Mouse (Mus musculus) intestine, embryonic 15.5 days (tissue): ENCODE measurements around the gene Dhx34. TPM values are rescaled to one million over a fixed set of nuclear protein-coding genes. Genes with fewer than 3 reads are reported as not detected.

Experiments used
- ATAC-seq: fragments of 200-750 bp; cut with Nextera tagmentation; 2 replicates; pipeline ENCODE4 v1.8.0; 2017; ENCODE audit warnings: moderate TSS enrichment, moderate library complexity
- H3K27ac ChIP-seq: fragments of 300-500 bp; sonication (generic); 2 replicates; pipeline ENCODE4 v1.5.1; 2015; ENCODE audit warnings: mild to moderate bottlenecking, inconsistent platforms
- H3K27me3 ChIP-seq: fragments of 300-500 bp; sonication (generic); replicated peaks from 2 replicates; pipeline ENCODE4 v1.6.1; 2015; ENCODE audit warnings: inconsistent platforms
- H3K36me3 ChIP-seq: fragments of 300-500 bp; sonication (generic); 2 replicates; pipeline ENCODE4 v1.6.1; 2015; ENCODE audit warnings: inconsistent platforms
- H3K4me1 ChIP-seq: fragments of 300-500 bp; sonication (generic); replicated peaks from 2 replicates; pipeline ENCODE4 v1.6.1; 2015; ENCODE audit warnings: inconsistent platforms
- H3K4me2 ChIP-seq: fragments of 300-500 bp; sonication (generic); replicated peaks from 2 replicates; pipeline ENCODE4 v1.6.1; 2015; ENCODE audit warnings: mild to moderate bottlenecking, inconsistent platforms
- H3K4me3 ChIP-seq: fragments of 300-500 bp; sonication (generic); replicated peaks from 2 replicates; pipeline ENCODE4 v1.5.1; 2015; ENCODE audit warnings: inconsistent platforms
- H3K9ac ChIP-seq: fragments of 300-500 bp; sonication (generic); 2 replicates; pipeline ENCODE4 v1.6.1; 2015; ENCODE audit warnings: inconsistent platforms
- H3K9me3 ChIP-seq: fragments of 300-500 bp; sonication (generic); 2 replicates; pipeline ENCODE4 v1.6.1; 2016; ENCODE audit warnings: inconsistent platforms
- WGBS: fragments of 180-500 bp; shearing (Covaris S2); methylation state at CpG from one replicate; pipeline ENCODE4 v1.1.7; 2015; 5-methylcytosine and 5-hydroxymethylcytosine counted together
- polyA plus RNA-seq: library from polyadenylated mRNA; unstranded; fragments of >200 nt; fragmentation: Nextera tagmentation; extraction: Ambion mirVana; gene quantifications from 2 replicates; pipeline ENCODE4 v1.2.1, GENCODE M21; 2015

Dhx34 gene
- polyA plus RNA-seq, 1 experiment from 2014 or later: 21.8 TPM

DNA sequence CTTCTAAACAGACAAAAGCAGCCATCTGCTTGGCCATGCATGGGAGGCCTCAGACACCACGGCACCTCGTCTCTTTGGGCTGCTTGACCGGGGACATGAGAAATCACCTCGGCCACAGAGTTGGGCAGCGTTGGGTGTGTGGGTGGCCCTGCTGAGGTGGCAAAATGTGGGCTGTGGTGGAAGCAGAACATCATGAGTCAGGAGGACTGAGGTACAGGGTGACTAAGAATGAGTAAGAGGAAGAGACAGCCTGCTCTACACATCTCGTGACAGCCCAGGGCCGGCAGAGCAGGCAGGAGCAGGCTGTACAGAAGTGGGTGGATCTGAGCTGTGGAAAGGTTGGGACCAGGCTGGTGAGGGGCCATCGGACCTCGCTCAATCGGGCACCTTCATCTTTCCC, 14.3 kb downstream of the Dhx34 start:
- WGBS: 86% methylated on average over 10 of the region's 10 CpGs

DNA sequence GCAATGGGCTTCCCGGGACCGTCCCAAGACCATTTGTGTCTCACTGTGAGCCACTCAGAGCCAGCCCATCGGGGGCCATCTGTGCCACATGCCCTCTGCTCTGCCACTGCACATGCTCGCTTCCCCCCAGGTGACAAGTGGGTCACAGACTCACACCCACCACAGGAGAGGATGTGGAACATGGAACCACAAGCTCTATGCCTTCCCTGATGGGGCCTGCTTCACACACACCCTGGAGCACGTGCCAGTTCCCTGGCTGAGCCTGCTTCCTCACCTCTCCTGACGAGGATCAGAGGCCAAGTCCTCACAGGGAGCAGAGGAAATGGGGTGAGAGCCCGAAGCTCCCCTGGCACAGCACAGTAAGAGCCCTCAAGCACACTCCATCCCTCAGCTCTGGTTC, 14.8 kb downstream of the Dhx34 start:
- H3K36me3 ChIP-seq: peaks cover 20% of the 10 kb centered on the region
- no peak for ATAC-seq
- no peak overlapping the region for H3K4me3 ChIP-seq
- H3K27me3 ChIP-seq: no peaks in the 10 kb centered on the region
- no peak overlapping the region for H3K4me2 ChIP-seq
- H3K9ac ChIP-seq: no peak overlapping the region
- H3K4me1 ChIP-seq: 0 out of 2 replicates have a peak, but pooled peaks cover 3% of the 10 kb centered on the region
- WGBS: 83% methylated on average over 7 of the region's 7 CpGs
- H3K27ac ChIP-seq: no peak overlapping the region
- no peaks in the 10 kb centered on the region for H3K9me3 ChIP-seq

More for the DNA sequence above, 14.3 kb downstream of the Dhx34 start:
- H3K27me3 ChIP-seq: no peaks in the 10 kb centered on the region
- 0 out of 2 replicates have a peak, but pooled peaks cover 3% of the 10 kb centered on the region for H3K4me1 ChIP-seq
- H3K9ac ChIP-seq: no peak overlapping the region
- ATAC-seq: no peak
- no peaks in the 10 kb centered on the region for H3K9me3 ChIP-seq
- H3K4me3 ChIP-seq: no peak overlapping the region
- no peak overlapping the region for H3K4me2 ChIP-seq
- H3K27ac ChIP-seq: no peak overlapping the region
- H3K36me3 ChIP-seq: peaks cover 19% of the 10 kb centered on the region

DNA sequence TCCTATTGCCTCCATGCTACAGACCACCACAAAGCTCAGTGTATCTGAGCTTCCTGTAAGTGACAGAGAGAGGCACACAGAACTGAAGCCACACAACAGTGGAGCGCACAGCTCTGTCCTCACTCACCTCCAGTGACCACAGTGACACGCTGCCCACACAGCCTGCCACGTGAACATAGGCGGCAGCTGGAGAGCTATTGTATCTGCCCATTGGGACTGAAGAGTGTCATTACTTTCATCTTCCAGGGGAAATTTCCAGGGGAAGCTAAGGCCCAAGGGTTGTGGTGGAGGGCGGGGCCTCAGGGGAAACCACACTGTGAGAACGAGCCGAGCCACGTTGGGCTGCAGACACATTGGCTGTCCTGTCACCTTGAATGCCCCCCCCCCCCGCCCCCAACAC, 17.0 kb downstream of the Dhx34 start:
- 80% methylated on average over 8 of the region's 9 CpGs for WGBS
- Histone ChIP-seq H3K4me1 (0 out of 2 replicates have a peak, but pooled peaks cover 3% of the 10 kb centered on the region), H3K9me3 (no peaks in the 10 kb centered on the region), H3K36me3 (peaks cover 27% of the 10 kb centered on the region), H3K9ac (no peak overlapping the region), H3K4me3 (no peak overlapping the region), H3K4me2 (no peak overlapping the region), H3K27me3 (no peaks in the 10 kb centered on the region), H3K27ac (no peak overlapping the region)
- no peak for ATAC-seq

GRCm38 (mm10) chr7:16203505-16203903, 18.3 kb downstream of the Dhx34 start:
- WGBS: 89% methylated on average over 13 of the region's 13 CpGs
- ATAC-seq: peak; percentile 11; the same call in 1 of the 2 replicates
- Histone ChIP-seq H3K9ac (no peak overlapping the region), H3K36me3 (peaks cover 29% of the 10 kb centered on the region), H3K9me3 (no peaks in the 10 kb centered on the region), H3K4me3 (no peak overlapping the region), H3K27me3 (no peaks in the 10 kb centered on the region), H3K4me1 (no peaks in the 10 kb centered on the region), H3K4me2 (no peak overlapping the region), H3K27ac (0 out of 2 replicates have a peak overlapping the region, but pooled peaks have one; percentile 28)

DNA sequence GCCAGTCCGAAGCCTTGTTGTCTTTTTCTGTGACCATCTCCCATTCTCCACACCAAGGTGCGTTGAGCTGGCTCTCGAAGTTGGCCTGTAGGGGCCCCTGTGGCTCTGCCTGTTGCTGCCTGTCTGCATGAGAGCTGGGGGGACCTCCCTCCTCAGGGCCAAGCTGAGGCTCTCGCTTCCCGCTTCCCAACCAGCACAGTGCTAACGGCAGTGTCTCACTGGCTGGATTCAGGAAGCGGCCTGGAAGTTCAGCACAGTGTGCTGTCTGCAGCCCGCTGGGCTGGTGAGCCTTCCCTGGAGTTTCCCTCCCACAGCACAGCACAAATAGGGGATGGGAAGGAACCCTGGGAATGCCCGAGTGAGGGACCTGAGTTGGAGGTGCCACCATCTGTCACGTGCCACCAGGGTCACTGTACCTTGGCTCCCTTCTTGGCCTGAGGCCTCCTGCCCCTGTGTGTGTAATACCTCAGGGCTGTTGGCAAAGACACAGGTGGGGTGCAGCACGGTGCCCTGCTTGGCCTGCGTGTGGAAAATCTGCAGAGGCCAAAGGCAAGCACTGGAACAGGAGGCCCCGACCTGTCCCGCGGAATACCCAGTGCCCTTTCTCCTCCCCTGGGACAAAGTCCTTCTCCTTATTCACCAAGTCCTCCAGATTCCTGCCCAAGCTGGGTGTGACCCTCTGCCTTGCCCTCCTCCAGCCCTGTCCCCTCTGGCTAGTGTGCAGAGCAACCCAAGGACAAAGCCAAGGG, 18.9 kb downstream of the Dhx34 start:
- WGBS: 75% methylated on average over 15 of the region's 15 CpGs
- Histone ChIP-seq H3K27me3 (no peaks in the 10 kb centered on the region), H3K4me3 (no peak overlapping the region), H3K4me1 (no peaks in the 10 kb centered on the region), H3K36me3 (peaks cover 32% of the 10 kb centered on the region), H3K27ac (peak overlapping the region; percentile 28; the same call in 1 of the 2 replicates), H3K4me2 (no peak overlapping the region), H3K9me3 (no peaks in the 10 kb centered on the region), H3K9ac (no peak overlapping the region)
- peak; percentile 57 for ATAC-seq

DNA sequence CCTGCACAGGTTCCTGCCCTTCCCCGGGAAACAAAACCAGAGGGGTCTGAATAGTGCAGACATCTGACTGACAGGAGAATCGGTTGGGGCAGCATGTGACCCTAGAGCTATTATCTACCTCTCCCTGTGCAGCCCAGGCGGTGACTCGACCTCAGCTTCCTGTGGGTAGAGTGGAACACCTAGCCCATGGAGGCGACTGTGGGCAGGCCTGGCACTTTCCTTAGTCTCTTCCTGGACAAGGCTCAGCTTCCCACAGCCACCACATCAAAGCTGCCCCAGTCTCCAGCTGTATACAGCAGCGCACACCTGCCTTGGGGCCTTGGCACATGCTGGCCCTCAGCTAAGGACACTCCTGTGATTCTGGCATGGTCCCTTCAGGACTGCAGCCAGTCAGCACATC, 20.7 kb downstream of the Dhx34 start:
- WGBS: 85% methylated on average over 6 of the region's 6 CpGs
- Histone ChIP-seq H3K27ac (no peak overlapping the region), H3K9me3 (no peaks in the 10 kb centered on the region), H3K4me1 (no peaks in the 10 kb centered on the region), H3K4me3 (no peak overlapping the region), H3K36me3 (peaks cover 40% of the 10 kb centered on the region), H3K27me3 (no peaks in the 10 kb centered on the region), H3K4me2 (no peak overlapping the region), H3K9ac (no peak overlapping the region)
- ATAC-seq: no peak

DNA sequence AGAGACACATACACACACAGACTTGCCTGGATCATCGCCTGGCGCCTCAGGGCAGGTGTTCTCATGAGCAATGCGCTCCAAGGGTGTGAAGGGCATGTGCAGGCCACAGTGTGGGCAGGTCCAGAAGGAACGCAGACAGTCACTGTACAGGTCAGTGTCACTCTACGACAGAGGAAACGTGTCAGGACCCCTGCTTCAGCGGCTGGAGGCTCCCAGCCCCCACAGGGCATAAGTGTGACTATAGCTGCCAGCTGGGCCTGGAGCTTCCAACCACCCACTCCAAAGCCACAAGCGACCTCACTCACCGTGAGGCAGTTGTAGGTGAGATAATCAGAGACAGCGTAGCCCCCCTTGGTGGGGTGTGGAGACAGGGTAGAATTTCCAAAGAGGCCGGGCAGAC, 23.3 kb downstream of the Dhx34 start:
- peaks cover 32% of the 10 kb centered on the region for H3K36me3 ChIP-seq
- H3K27me3 ChIP-seq: no peaks in the 10 kb centered on the region
- ATAC-seq: no peak
- H3K9ac ChIP-seq: no peak overlapping the region
- H3K9me3 ChIP-seq: no peaks in the 10 kb centered on the region
- H3K4me2 ChIP-seq: no peak overlapping the region
- H3K27ac ChIP-seq: no peak overlapping the region
- H3K4me3 ChIP-seq: no peak overlapping the region
- 86% methylated on average over 11 of the region's 11 CpGs for WGBS
- H3K4me1 ChIP-seq: no peaks in the 10 kb centered on the region

DNA sequence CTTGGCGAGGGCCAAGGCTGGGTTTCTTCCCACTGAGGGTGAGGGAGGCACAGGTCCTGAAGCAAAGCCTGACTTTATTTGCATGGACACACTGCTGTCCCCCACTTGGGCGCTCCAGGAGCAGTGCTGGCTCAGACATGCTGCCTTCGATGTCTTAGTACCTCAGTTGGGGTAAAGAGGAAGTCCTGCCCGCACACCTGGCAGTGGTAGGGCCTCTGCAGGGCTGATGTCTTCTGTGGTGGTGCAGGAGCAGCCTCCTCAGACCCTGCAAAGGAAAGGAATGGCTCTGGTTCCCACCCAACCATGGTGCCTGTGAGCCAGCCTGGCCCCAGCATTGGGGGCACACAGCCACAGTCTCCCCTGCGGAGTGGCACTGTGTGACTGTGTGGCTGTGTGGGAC, 24.7 kb downstream of the Dhx34 start:
- Histone ChIP-seq H3K27me3 (no peaks in the 10 kb centered on the region), H3K36me3 (peaks cover 26% of the 10 kb centered on the region), H3K9ac (no peak overlapping the region), H3K4me3 (no peak overlapping the region), H3K4me2 (no peak overlapping the region), H3K27ac (no peak overlapping the region), H3K9me3 (no peaks in the 10 kb centered on the region), H3K4me1 (no peaks in the 10 kb centered on the region)
- WGBS: 75% methylated on average over 5 of the region's 5 CpGs
- no peak for ATAC-seq

- Histone ChIP-seq H3K4me2 (no peak overlapping the region), H3K9me3 (no peaks in the 10 kb centered on the region), H3K4me1 (no peaks in the 10 kb centered on the region), H3K27ac (no peak overlapping the region), H3K4me3 (no peak overlapping the region), H3K36me3 (peaks cover 20% of the 10 kb centered on the region), H3K27me3 (no peaks in the 10 kb centered on the region), H3K9ac (no peak overlapping the region)
- no peak for ATAC-seq
- 62% methylated on average over 6 of the region's 6 CpGs for WGBS
Observed at GRCm38 (mm10) chr7:16196616-16197015, 25.2 kb downstream of the Dhx34 start.

- no peak overlapping the region for H3K4me2 ChIP-seq
- no peak overlapping the region for H3K4me3 ChIP-seq
- H3K27me3 ChIP-seq: no peaks in the 10 kb centered on the region
- H3K27ac ChIP-seq: no peak overlapping the region
- 43% methylated on average over 3 of the region's 3 CpGs for WGBS
- no peaks in the 10 kb centered on the region for H3K9me3 ChIP-seq
- no peaks in the 10 kb centered on the region for H3K4me1 ChIP-seq
- H3K36me3 ChIP-seq: peaks cover 13% of the 10 kb centered on the region
- ATAC-seq: no peak
- no peak overlapping the region for H3K9ac ChIP-seq
Observed at GRCm38 (mm10) chr7:16193702-16194101, 28.1 kb downstream of the Dhx34 start.

DNA sequence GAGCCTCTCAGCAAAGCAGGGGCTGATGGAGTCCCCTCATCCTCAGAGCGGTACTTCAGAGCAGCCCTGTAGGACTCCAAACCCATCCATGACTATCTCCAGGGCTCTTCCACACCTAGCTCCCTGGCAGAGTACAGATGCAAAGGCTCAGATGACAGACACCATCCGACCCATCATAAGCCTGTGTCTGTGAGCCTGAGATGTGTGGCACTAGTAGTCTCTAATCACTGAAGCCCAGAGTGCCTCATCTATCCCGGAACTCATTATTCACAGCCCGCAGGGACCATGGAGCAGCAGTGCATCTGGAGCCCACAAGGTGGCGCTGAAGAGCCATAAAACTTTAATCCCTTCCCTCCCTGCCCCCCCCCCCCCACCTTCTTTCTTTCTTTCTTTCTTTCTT, 29.5 kb downstream of the Dhx34 start:
- Histone ChIP-seq H3K4me3 (no peak overlapping the region), H3K4me2 (no peak overlapping the region), H3K27me3 (no peaks in the 10 kb centered on the region), H3K9ac (no peak overlapping the region), H3K9me3 (no peaks in the 10 kb centered on the region), H3K36me3 (peaks cover 3% of the 10 kb centered on the region; the same call in 1 of the 2 replicates), H3K27ac (no peak overlapping the region), H3K4me1 (no peaks in the 10 kb centered on the region)
- 19% methylated on average over 5 of the region's 5 CpGs for WGBS
- peak; percentile 42 for ATAC-seq

DNA sequence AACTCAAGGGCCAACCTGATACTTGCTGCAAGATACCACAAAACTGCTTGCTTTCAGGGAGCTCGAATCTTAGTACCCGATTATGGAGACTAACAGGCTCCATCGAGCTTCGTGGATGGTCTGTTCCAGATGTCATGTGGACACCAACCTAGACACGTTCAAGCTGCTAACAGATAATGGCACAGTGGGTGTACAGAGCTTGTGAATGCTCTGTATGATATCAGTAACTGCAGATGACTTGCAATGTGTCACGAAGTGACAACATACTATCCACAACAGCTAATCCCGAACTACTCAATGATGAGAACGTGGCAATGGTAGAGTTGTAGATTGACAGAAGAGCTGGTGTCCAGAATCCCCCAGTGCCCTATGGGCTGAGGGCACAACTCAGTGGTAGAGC, 34.3 kb downstream of the Dhx34 start:
- Histone ChIP-seq H3K4me2 (no peak overlapping the region), H3K27ac (no peak overlapping the region), H3K4me3 (no peak overlapping the region), H3K27me3 (no peaks in the 10 kb centered on the region), H3K36me3 (0 out of 2 replicates have a peak, but pooled peaks cover 3% of the 10 kb centered on the region), H3K4me1 (no peaks in the 10 kb centered on the region), H3K9me3 (no peaks in the 10 kb centered on the region), H3K9ac (no peak overlapping the region)
- 86% methylated on average over 8 of the region's 8 CpGs for WGBS
- no peak for ATAC-seq

- Histone ChIP-seq H3K27ac (no peak overlapping the region), H3K27me3 (no peaks in the 10 kb centered on the region), H3K4me1 (no peaks in the 10 kb centered on the region), H3K36me3 (peaks cover 11% of the 10 kb centered on the region), H3K9ac (no peak overlapping the region), H3K9me3 (no peaks in the 10 kb centered on the region), H3K4me3 (no peak overlapping the region), H3K4me2 (no peak overlapping the region)
- 20% methylated on average over 8 of the region's 8 CpGs for WGBS
- peak; percentile 17; the same call in 1 of the 2 replicates for ATAC-seq
Observed at GRCm38 (mm10) chr7:16183663-16184062, 38.2 kb downstream of the Dhx34 start.
